Mouse (Mus musculus): ENCODE results near the gene Rerg. TPM values are rescaled to one million over a fixed set of nuclear protein-coding genes. Genes with fewer than 3 reads are reported as not detected.
A peak's percentile ranks its signal among the peaks of the same experiment; 100 is the strongest.

Rerg gene
- polyA plus RNA-seq, 1 experiment from 2014 or later, result 15.4 TPM

DNA sequence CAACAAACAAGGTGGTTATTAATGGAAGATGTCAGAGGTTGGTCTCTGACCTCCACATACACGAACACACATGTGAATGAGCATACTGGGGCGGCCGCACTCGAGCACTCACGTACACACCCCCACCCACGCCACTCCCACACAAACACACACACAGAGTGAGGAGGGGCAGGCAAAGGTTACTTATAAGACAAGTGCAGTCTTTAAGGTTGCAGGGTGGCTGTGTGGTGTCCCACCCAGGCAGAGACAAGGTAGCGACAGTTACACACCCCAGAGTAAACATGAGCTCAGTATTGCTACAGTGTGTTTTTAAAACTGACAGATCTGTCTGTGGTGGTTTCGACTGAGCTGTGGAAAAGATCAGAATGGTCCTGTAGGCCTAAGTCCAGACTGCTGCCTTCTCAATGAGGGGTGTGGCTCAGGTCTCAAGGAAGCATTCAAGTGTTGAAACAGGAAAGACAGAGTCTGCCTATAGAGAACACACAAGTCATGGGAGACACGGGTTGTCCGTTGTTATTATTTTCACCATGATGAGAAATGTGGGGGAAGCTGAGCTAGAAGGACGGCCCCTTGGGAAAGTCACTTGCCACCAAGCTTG lies 8.7 kb downstream of the Rerg start:
- no peak overlapping the region for H3K4me2 ChIP-seq (replicated peaks)
- H3K27ac ChIP-seq, result no peak overlapping the region
- no peak for ATAC-seq (ENCODE audit: insufficient number of reproducible peaks, insufficient read depth, low FRiP score, low TSS enrichment)
- H3K9me3 ChIP-seq, result no peaks in the 10 kb centered on the region
- H3K4me3 ChIP-seq, result no peak overlapping the region
- H3K4me1 ChIP-seq, result peaks cover 1% of the 10 kb centered on the region; the same call in 1 of the 2 replicates
- no peak overlapping the region for H3K9ac ChIP-seq
- 85% methylated on average over 11 of the region's 11 CpGs for WGBS
- H3K36me3 ChIP-seq, result no peaks in the 10 kb centered on the region
- no peaks in the 10 kb centered on the region for H3K27me3 ChIP-seq

DNA sequence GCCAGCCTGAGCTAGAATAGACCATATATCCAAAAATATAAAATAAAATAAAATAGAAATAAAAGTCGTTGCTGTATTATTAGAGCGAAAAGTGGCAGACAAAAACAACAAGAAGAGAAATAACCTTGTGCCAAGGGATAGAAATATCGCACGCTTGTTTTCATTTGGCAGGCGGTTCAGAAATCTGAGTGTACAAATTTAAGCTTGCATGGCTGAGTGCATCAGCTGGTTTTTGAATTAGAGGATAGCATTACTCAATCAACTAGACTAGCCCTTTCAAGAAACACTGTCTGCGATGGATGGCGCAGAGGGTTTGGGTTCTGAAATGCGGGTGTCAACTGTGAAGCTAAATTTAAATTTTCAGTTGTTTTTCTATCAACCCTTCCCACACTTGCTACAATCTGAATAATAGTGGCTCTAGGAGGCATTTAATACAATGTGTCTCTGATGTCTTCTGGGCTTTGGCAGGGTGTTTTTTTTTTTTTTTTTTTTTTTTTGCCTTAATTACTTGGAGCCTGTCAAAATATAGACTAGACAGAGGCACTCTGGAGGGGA lies 10.8 kb downstream of the Rerg start:
- Histone ChIP-seq H3K27ac (no peak overlapping the region), H3K4me2 (replicated peaks) (no peak overlapping the region), H3K4me1 (0 out of 2 replicates have a peak, but pooled peaks cover 8% of the 10 kb centered on the region), H3K9ac (no peak overlapping the region), H3K9me3 (no peaks in the 10 kb centered on the region), H3K4me3 (no peak overlapping the region), H3K36me3 (no peaks in the 10 kb centered on the region), H3K27me3 (no peaks in the 10 kb centered on the region)
- no peak for ATAC-seq (ENCODE audit: insufficient number of reproducible peaks, insufficient read depth, low FRiP score, low TSS enrichment)
- WGBS, result 84% methylated on average over 8 of the region's 8 CpGs

DNA sequence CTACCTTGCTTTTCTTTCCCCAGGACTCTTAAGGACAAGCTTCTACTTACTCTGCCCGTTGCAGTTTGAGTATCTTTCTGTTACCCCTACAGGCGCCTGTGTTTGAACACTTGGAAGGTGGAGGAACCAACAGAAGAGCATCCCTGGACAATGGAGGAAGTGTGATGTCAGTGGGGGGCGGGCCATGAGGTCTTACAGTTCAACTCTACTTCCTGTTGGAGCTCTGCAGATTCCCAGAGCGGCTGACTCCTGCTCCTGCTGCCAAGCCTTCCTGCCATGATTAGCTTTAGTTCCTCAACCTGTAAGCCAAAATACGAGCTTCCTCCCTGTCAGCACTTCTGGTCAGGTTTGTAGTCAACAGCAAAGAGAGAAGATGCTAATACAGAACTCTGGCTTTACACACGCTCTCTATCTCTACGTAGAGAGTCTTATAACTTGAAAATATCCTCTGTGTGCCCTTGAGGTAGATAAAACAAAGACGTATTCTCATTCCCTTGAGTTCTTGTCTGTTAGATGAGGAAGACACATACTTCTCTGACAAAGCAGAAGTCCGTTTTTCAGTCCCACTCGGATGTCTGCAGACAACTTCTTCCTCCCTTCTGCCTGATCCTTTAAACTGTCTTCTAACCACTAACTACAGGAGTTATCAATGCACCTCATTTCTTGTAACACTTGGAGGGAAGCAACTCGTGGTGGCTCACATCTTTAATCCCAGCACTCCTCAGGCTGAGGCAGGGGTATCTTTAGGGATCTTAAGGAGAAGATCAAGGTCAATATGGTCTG lies 13.7 kb downstream of the Rerg start:
- H3K4me2 ChIP-seq (replicated peaks), result no peak overlapping the region
- no peaks in the 10 kb centered on the region for H3K36me3 ChIP-seq
- no peaks in the 10 kb centered on the region for H3K9me3 ChIP-seq
- no peak overlapping the region for H3K9ac ChIP-seq
- no peak overlapping the region for H3K27ac ChIP-seq
- ATAC-seq (ENCODE audit: insufficient number of reproducible peaks, insufficient read depth, low FRiP score, low TSS enrichment), result no peak
- WGBS, result 68% methylated on average over 11 of the region's 11 CpGs
- no peaks in the 10 kb centered on the region for H3K27me3 ChIP-seq
- 0 out of 2 replicates have a peak, but pooled peaks cover 8% of the 10 kb centered on the region for H3K4me1 ChIP-seq
- H3K4me3 ChIP-seq, result no peak overlapping the region

DNA sequence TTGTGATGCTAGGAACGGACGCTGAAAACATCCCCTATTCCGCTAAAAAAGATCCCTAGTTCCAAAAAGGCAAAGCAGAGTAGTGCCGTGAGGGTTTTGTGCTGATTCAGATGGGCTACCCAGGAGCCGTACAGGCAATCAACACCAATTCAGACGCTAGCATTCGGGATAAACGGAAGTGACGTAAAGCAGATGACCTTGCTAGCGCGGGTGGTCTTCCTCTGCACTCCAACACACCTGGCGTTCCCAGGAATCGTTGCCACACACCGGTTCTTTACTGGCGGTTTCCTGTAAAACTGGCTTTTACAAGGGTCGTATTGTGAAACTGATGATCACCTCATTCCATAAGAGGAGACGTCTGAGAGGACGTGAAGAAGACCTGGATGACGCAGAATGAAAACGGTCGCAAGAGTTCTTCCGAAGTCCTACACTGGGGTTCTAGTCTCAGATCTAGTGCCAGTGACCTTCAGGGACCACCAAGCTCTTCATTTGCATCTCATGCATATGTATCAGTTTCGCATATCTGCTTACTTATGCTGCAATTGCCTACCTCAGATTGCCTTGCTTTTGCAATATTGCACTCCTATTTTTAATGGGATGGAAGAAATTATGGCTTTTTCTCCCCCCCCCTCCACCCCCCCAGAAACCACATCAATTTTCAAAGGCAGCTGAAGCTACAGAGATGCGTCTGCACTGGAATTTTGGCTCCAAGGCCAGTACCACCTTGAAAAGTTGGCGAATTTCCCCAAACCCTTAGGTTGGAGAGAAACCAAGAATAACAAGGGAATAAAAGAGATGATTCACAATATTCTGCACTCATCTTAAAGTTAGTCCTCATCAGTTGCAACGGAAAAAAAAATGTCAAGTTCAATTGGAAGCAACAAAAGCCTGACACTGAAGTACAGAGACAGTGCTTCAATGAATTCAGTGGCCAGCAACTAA lies 14.8 kb downstream of the Rerg start:
- no peak for ATAC-seq (ENCODE audit: insufficient number of reproducible peaks, insufficient read depth, low FRiP score, low TSS enrichment)

DNA sequence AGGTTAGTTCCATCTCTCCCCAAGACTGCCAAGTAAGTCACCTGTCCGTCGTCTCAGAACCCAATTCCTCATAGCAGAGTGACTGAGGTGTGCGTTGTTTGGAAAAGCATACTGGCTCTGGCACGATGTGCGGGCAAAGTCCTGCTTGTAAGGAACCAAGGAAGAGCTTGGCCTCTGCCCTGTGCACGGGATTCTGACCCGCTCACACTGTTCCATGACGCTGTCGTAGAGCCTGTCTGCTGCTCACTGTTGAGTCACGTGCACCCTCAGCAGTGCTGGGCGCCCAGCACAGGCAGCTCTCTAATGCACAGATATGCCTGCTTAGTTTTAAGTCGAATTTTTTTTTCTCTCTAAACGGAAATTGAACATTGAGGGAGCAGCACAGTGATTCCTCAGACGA lies 17.3 kb downstream of the Rerg start:
- ATAC-seq (ENCODE audit: insufficient number of reproducible peaks, insufficient read depth, low FRiP score, low TSS enrichment), result no peak
- no peaks in the 10 kb centered on the region for H3K36me3 ChIP-seq
- H3K27me3 ChIP-seq, result no peaks in the 10 kb centered on the region
- 88% methylated on average over 14 of the region's 14 CpGs for WGBS
- no peak overlapping the region for H3K4me2 ChIP-seq (replicated peaks)
- H3K9me3 ChIP-seq, result no peaks in the 10 kb centered on the region
- H3K4me3 ChIP-seq, result no peak overlapping the region
- H3K27ac ChIP-seq, result no peak overlapping the region
- H3K9ac ChIP-seq, result no peak overlapping the region
- 0 out of 2 replicates have a peak, but pooled peaks cover 8% of the 10 kb centered on the region for H3K4me1 ChIP-seq

More for the DNA sequence above, 14.8 kb downstream of the Rerg start:
- 0 out of 2 replicates have a peak, but pooled peaks cover 8% of the 10 kb centered on the region for H3K4me1 ChIP-seq
- no peak overlapping the region for H3K9ac ChIP-seq
- H3K4me3 ChIP-seq, result no peak overlapping the region
- 65% methylated on average over 26 of the region's 26 CpGs for WGBS
- H3K27me3 ChIP-seq, result no peaks in the 10 kb centered on the region
- peak overlapping the region; percentile 10; the same call in 1 of the 2 replicates for H3K4me2 ChIP-seq (replicated peaks)
- H3K9me3 ChIP-seq, result no peaks in the 10 kb centered on the region
- no peaks in the 10 kb centered on the region for H3K36me3 ChIP-seq
- no peak overlapping the region for H3K27ac ChIP-seq

DNA sequence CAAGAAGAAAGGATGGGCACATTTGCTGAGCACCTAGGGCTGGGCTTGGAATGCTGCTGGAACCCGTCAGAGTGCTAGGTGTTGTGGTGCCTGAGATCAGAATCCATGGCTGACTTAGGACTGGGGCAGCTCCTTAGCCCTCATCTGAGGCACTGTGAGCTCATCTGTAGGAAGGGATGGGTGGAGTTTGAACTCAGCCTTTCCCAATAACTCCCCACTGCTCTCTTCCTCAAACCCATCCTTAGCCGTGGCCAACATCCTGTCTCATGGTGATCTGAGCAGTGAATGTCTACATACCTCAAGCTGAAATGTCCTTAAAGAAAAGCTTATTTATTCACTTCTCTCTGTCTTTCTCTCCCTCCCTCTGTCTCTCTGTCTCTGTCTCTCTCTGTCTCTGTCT lies 19.3 kb downstream of the Rerg start:
- Histone ChIP-seq H3K36me3 (no peaks in the 10 kb centered on the region), H3K9ac (no peak overlapping the region), H3K4me2 (replicated peaks) (no peak overlapping the region), H3K27ac (no peak overlapping the region), H3K4me1 (0 out of 2 replicates have a peak, but pooled peaks cover 3% of the 10 kb centered on the region), H3K27me3 (no peaks in the 10 kb centered on the region), H3K4me3 (no peak overlapping the region), H3K9me3 (no peaks in the 10 kb centered on the region)
- 84% methylated on average over 2 of the region's 2 CpGs for WGBS
- no peak for ATAC-seq (ENCODE audit: insufficient number of reproducible peaks, insufficient read depth, low FRiP score, low TSS enrichment)

DNA sequence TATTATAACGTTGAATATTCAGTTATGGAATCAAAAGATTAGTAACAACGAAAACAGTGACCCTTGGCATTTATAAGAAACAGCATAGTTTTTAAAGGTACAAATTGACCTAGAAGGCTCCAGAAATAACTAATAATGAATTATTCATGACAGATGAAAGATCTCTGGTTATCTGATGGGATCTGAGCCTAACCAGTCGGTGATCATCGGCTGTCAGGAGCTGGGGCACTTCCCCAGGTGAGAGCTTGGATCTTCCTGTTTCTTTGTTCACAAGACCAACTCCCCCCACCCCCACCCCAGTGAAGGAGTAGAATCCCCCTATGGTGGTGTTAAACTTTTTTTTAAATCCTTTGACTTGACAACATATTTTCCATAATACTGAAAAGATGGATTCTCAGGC lies 20.5 kb downstream of the Rerg start:
- Histone ChIP-seq H3K4me1 (no peaks in the 10 kb centered on the region), H3K27me3 (no peaks in the 10 kb centered on the region), H3K4me3 (no peak overlapping the region), H3K9ac (no peak overlapping the region), H3K9me3 (no peaks in the 10 kb centered on the region), H3K4me2 (replicated peaks) (no peak overlapping the region), H3K36me3 (no peaks in the 10 kb centered on the region), H3K27ac (no peak overlapping the region)
- 83% methylated on average over 4 of the region's 4 CpGs for WGBS
- ATAC-seq (ENCODE audit: insufficient number of reproducible peaks, insufficient read depth, low FRiP score, low TSS enrichment), result no peak

DNA sequence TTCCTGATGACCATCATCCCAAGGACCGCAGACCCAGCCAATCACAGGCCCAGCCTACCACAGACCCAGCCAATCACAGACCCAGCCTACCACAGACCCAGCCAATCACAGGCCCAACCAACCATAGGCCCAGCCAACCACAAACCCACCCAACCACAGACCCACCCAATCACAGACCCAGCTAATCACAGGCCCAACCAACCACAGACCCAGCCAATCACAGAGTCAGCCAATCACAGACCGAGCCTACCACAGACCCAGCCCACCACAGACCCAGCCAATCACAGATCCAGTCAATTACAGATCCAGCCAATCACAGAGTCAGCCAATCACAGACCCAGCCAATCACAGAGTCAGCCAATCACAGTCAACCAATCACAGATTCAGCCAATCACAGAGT lies 23.4 kb downstream of the Rerg start:
- no peak for ATAC-seq (ENCODE audit: insufficient number of reproducible peaks, insufficient read depth, low FRiP score, low TSS enrichment)
- H3K4me2 ChIP-seq (replicated peaks), result no peak overlapping the region
- peaks cover 12% of the 10 kb centered on the region for H3K4me1 ChIP-seq
- no peaks in the 10 kb centered on the region for H3K9me3 ChIP-seq
- no peak overlapping the region for H3K4me3 ChIP-seq
- no peak overlapping the region for H3K27ac ChIP-seq
- WGBS, result 88% methylated on average over 2 of the region's 2 CpGs
- no peaks in the 10 kb centered on the region for H3K27me3 ChIP-seq
- H3K9ac ChIP-seq, result no peak overlapping the region
- H3K36me3 ChIP-seq, result no peaks in the 10 kb centered on the region

DNA sequence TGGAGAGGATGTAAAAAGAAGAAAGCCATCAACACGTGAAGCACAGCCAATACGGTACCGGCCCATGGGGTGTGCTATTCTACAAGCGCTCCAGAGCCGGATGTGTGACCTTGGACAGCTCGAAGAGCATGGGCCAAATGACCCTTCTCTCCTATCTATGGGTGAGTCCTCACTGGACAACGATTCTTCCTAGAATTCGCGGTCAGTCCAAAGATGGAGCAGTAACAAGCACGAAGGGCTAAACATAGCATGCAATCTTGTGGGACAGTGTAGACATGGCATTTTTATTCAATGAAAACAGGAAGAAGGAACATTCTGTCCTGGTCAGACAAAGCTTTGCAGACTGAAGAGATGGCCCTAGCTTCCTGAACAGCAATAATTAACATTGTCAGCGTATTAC lies 24.7 kb downstream of the Rerg start:
- no peak overlapping the region for H3K4me3 ChIP-seq
- no peak overlapping the region for H3K27ac ChIP-seq
- 92% methylated on average over 11 of the region's 11 CpGs for WGBS
- peaks cover 20% of the 10 kb centered on the region for H3K4me1 ChIP-seq
- H3K4me2 ChIP-seq (replicated peaks), result no peak overlapping the region
- H3K36me3 ChIP-seq, result no peaks in the 10 kb centered on the region
- no peak for ATAC-seq (ENCODE audit: insufficient number of reproducible peaks, insufficient read depth, low FRiP score, low TSS enrichment)
- no peak overlapping the region for H3K9ac ChIP-seq
- H3K27me3 ChIP-seq, result no peaks in the 10 kb centered on the region
- no peaks in the 10 kb centered on the region for H3K9me3 ChIP-seq

DNA sequence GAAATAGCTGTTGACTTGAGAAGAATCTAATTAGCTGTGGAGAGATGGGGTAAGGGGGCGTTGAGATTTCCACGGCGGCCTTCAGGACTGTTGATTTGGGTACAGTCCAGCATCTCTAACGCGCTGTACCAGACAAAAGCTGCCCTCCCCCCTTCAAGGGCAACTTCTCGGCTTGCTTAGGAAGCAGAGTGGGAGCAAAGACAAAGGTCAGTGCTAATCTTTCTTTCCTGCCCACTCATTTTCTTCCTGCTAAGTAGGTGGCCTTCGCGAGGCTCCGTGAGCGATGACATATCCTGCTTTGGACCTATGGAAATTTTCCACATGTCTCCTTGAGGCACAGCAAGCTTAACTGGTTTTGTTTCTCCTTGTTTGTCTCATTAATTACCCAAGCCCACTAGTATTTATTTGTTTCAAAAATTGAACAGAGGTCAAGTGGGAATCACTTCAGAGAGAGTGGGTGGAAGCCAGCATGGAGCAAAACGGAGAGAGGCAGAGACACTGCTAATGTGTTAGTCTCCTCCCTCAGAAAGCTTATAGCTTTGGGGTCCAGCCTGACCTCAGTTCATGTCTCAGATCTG lies 25.2 kb downstream of the Rerg start:
- no peaks in the 10 kb centered on the region for H3K27me3 ChIP-seq
- H3K36me3 ChIP-seq, result no peaks in the 10 kb centered on the region
- no peak overlapping the region for H3K9ac ChIP-seq
- no peaks in the 10 kb centered on the region for H3K9me3 ChIP-seq
- no peak overlapping the region for H3K4me2 ChIP-seq (replicated peaks)
- 48% methylated on average over 11 of the region's 11 CpGs for WGBS
- H3K27ac ChIP-seq, result no peak overlapping the region
- H3K4me1 ChIP-seq, result peaks cover 21% of the 10 kb centered on the region
- H3K4me3 ChIP-seq, result no peak overlapping the region
- ATAC-seq (ENCODE audit: insufficient number of reproducible peaks, insufficient read depth, low FRiP score, low TSS enrichment), result no peak

DNA sequence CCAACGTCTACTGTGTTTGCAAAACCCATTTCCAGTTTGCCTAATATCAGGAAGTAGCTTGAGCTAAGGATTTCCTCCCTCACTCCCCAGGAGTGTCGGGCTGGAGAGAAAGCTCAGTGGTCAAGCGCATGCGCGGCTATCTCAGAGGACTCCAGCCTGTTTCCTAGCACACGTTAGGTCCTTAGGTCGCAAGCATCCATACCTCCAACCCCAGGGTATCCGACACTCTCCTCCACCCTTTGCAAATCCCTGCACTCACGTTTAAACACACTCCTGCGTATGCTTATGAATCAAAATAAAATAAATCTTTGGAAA lies 25.8 kb downstream of the Rerg start:
- peaks cover 21% of the 10 kb centered on the region for H3K4me1 ChIP-seq
- H3K9me3 ChIP-seq, result no peaks in the 10 kb centered on the region
- H3K27ac ChIP-seq, result no peak overlapping the region
- H3K4me3 ChIP-seq, result no peak overlapping the region
- H3K27me3 ChIP-seq, result no peaks in the 10 kb centered on the region
- no peak for ATAC-seq (ENCODE audit: insufficient number of reproducible peaks, insufficient read depth, low FRiP score, low TSS enrichment)
- no peak overlapping the region for H3K9ac ChIP-seq
- no peaks in the 10 kb centered on the region for H3K36me3 ChIP-seq
- H3K4me2 ChIP-seq (replicated peaks), result no peak overlapping the region
- 86% methylated on average over 10 of the region's 10 CpGs for WGBS
